Mouse (Mus musculus) retina, adult 2 months (tissue): Measurements from ENCODE around the gene Bmp2k.

Source experiments
- DNase-seq: peaks from one replicate; pipeline ENCODE4 v3.0.0-alpha.2; 2012; ENCODE audit warnings: low read depth, low spot score

Gene Bmp2k

DNA sequence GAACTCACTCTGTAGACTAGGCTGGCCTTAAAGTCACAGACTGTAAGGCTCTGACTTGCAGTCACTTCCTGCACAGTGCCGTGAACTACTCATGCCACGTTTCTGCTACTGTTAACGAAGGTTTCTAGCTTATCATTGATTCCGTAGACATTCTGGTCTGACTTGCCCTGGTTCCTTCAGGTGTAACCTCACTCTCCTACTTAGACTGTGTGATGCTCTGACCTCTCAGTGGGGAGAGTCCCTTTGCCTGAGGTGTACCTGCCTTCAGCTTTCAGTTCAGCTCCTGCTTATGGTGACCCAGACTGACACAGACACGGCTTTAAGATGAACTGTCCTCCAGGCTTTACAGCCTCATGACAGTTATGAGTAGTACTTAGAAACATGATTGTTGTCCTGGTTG, 56.7 kb downstream of the Bmp2k start:
- DNase-seq = no peak

DNA sequence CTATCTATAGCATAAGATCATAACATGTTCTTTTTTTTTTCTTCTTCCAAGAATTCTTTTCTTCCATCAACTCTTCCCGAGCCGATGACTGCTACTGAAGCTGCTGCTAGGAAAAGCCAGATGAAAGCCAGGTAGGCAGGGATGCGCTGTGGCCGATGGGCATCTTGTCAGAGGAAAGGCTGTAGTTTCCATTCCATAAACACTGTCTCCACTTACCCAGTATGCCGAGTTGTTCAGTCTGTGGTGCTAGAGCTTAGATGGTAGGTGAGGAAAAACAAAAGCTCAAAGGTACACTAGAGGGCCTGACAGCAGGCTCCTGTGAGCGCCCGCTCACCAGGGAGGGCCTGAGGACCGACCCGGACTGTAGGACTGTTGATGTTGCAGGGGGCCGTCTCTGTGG, 57.3 kb downstream of the Bmp2k start:
- no peak for DNase-seq

DNA sequence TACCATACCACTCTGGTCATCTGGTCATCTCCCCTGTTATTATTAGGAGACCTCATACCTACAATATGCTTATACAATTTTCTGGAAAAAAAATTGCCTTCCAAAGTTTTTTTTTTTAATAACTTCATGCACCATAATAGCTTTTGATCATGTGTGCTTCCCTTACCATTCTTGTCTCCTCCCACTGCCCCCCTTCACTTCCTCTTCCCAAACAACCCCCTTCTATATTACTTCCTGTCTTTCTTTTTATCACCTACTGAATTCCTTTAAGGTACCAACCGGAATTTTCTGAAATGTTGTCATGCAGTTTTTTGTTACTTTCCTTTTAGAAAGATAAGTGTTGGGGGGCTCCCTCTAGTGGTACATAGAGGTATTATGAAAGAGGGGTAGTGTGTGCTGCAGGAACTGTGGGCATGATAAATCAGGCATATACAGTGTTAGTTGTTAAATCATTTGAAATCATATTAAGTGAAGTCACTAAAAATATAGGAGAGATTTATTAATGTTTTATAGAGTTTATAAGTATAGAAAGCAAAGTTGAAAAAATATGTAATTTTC, 58.1 kb downstream of the Bmp2k start:
- DNase-seq = peak; percentile 32

DNA sequence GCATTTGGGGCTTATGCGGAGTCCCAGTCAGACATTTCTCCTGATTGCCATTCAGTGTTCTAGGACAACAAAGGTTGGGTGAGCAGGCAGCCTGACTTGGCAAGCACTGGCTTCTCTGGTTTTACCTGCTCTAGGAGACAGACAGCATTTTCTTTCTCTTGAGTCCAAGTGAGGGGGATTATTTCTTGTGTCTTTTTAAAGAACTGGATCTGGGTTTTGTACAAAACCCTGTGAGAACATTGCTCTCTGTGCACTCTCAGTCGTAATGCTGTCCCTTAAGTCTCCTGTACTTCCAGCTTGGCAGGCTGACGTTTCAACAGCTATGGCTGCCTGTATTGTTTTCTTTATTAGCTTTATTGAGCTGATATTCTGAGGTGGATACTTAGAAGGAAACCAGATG, 58.9 kb downstream of the Bmp2k start:
- DNase-seq = no peak

DNA sequence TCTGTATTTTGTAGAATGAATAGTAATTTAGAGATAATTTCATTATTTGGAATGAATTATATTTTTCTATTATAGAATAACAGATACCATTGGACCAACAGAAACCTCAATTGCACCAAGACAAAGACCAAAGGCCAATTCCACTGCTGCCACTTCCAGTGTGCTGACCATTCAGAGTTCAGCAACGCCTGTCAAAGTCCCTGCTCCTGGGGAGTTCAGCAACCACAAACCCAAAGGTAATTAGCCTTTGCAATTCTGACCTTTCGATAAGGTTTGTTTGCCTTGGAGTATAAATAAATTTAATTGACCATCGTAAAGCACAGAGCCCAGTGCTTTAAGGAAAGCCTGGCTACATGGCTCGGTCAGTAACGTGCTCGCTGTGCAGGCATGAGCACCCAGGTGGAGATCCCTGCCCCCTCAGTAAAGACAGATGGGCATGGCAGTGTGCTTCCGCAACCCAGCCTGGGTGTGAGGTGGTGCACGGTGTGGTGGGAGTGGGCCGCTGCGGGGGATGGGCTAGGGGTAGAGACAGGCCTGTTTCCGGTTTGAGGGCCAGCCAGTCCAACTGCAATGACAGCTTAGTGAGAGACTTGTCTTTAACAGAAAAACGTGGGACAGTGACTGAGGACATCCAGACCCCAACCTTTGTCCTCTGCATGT, 59.4 kb downstream of the Bmp2k start:
- no peak for DNase-seq

DNA sequence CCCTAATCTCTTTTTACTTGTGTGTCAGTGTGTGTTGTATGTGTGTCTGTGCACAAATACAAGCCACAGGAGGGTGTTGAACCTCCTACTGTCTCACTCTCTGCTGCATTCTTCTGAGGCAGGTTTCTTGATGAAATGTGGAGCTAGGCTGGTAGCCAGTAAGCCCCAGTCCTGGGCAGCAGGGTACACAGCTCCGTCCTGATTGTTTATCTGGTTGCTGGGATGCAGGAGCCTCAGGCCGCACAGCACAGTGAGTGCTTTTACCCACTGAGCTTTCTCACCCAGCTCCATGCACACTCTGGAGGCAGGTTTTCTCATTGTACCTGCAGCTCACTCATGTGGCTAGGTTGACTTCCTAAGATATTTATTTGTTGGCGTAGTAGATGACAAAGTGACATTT, 63.4 kb downstream of the Bmp2k start:
- DNase-seq = no peak

DNA sequence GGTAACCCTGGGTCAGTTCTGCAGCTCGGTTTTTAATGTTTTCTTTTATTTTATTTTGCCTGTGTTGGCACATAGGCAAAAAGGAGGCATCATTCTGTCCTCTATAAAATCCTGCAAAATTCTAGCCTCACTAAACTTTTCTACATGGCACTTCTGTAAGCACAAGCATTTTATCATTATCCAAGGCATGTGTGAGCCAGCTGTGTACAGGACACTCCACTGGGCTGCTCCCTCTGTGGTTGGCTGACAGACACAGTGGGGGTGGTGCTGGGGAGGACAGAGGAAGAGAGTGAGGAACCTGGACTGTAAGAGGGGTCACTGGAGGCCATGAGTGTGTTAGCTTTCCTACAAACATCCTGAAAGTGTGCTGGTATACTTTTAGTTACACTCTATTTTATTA, 64.6 kb downstream of the Bmp2k start:
- DNase-seq = no peak

DNA sequence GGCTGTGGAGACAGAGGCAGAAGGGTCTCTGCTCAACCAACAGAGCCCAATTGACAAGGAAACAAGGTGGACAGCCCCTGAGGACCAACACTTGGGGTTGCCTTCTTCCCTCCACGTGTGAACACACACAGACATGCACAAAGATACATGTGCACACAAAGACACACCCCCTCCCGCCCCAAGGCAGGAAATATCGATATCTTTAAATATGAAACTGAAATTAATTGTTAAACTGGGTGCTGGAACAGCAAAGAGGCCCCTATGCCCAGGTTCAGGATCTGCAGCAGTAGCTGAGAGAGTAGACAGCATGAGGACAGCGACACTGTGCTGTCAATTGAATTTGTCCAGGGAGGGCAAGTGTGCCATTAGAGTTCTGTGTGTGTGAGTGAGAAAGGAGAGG, 68.3 kb downstream of the Bmp2k start:
- no peak for DNase-seq

DNA sequence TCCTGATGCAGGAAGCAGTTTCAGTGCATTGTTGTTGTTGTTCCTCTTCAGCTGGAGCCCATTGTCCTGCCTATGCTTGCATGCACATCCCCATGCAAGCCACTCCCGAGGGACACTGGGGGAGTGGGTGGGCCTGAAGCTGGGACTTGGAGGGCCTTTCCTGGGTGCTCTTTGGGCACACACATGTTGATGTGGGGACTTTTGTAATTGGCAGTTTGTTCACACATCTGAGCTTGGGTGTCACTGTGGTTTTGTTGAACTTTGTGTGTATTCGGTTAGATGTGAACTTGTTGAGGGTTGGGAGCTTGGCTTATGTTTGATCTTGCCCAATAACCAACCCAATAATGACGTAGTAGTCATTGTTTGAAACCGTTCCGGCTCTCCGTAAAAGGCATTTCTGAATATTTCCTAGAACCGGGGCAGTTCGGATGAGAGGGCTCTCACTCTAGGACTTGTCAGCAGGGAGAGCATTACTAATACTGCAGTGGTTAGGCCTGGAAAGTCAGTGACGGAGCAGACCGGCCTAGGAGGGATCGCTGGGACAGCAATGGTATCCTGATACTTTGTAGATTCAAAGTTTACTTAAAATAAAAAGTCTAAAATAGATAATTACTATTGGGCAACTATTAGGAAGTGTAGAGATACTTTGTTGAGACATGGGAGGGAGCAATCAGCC, 78.1 kb downstream of the Bmp2k start:
- no peak for DNase-seq

DNA sequence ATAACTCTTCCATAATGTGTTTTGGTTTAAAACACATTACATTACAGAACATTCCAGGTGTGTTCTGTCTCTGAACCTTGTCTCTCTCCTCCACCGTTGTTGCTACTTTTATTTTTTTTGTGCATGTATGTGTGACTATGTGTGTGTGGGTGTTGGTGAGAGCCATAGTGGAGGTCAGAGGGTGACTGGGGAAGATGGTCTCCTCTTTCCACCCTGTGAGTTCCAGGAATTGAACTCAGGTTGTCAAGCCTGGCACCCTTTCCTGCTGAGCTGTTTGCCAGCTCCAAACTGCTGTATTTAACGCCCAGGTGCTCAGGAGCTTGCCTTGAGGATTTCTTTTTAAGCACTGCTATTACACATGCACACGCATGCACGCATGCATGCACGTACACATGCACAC, 78.7 kb downstream of the Bmp2k start:
- no peak for DNase-seq

DNA sequence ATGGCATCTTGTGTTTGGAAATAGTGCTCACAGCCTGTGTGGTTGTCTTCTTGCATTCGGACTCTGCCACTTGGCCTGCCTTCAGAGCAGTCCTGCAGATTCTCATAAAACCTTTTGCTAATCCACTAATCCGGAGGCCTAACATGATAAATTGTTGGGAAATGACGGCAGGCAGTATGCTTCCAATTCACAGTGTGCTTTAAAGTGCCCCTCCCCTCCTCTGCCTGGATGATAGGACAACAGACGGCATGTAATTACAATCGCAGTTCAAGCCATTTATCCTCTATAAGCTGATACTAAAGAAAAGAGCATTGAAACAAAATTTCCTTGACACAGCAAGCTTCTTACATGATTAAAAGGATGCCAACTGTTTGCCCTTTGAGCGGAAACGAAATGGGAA, 80.2 kb downstream of the Bmp2k start:
- DNase-seq = peak; percentile 20

DNA sequence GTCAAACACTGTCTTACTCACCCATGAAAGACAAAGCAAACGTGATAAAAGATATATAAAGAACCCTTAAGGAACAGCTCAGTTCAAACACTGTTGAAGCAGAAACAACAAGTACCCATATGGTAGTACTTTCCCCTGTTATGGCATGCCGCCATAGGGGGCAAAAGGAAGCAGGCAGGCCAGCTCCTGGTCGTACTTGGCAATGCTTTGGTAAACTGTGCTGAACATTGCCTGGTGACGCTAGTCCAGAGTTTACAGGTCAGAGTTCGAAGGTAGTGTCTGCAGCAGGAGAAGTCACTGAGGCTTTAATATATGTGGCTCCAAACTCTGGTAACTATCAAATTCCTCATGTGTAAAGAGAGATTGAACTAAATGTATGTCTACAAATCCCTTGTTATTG, 81.2 kb downstream of the Bmp2k start:
- no peak for DNase-seq

DNA sequence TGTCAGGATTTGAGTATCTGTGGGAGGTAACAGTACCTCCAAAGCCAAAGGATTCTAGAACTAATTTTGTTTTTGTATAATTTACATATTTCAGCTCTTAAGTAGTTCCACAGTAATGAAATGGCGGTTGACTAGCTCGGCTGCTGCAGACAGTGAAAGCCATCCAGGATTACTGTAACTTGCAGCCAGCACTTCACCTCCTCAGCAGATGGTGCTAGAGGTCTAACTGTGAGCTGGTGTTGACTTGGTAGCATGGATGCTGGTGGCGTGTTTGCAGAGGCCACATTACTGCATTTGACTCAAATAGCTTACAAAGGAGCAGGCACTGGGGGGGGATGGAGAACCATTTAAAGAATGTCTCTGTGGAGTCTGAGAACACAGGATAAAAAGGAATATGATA, 84.0 kb downstream of the Bmp2k start:
- DNase-seq = no peak

DNA sequence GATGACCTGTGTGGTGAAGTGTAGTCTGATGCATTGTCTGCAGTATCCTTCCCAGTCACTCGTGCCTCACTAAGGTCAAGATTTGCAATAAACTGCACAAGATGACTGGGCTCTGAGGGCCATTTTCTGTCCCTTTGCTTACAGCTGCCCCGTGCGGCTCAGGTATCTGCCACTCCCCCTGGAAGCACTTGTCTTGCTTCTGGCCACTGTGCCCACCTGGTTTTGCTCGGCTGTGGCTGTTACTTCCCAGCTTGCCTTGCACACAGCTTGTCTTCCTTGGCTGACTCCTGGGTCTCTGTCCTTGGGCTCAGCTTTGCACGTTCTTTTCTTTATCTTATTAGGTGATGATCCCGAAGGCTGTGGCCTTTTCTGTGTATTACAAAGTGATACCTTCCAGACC, 86.2 kb downstream of the Bmp2k start:
- DNase-seq = no peak

DNA sequence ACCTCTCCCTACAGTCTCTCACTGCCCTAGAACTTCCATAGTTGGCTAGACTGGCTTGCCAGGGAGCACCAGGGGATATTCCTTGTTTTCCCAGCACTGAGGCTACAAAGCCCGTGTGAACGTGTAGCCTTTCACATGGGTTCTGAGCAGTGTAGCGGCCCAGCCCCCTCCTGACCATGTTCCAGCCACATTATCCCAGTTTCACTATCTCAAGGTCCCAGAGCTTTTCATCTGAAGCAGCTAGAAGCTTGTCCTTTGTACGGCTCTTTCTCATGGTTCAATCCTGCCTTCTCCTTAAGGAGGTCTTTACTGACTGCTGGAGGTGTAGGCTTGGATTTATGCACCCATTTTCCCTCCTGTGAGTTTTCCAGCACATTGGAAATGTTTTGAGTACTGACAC, 87.1 kb downstream of the Bmp2k start:
- DNase-seq = no peak

DNA sequence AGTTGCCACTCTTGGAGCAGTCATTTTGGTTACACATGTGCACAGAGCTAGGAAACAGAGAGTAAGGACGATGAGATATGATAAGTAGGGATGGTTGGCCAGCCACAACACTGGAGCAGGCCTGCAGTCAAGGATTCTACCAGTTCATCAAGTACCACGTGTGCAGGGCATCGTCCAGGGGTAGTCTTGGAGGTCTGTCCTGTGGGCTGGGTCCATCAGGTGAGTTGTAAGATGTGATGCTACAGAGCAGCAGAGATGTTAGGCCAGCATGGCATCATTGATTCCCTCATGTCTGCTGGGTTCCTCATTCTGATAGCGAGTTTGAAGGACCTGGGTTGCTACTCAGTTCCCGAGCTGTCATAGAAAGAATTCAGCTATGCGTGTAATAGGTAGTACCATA, 87.6 kb downstream of the Bmp2k start:
- no peak for DNase-seq

DNA sequence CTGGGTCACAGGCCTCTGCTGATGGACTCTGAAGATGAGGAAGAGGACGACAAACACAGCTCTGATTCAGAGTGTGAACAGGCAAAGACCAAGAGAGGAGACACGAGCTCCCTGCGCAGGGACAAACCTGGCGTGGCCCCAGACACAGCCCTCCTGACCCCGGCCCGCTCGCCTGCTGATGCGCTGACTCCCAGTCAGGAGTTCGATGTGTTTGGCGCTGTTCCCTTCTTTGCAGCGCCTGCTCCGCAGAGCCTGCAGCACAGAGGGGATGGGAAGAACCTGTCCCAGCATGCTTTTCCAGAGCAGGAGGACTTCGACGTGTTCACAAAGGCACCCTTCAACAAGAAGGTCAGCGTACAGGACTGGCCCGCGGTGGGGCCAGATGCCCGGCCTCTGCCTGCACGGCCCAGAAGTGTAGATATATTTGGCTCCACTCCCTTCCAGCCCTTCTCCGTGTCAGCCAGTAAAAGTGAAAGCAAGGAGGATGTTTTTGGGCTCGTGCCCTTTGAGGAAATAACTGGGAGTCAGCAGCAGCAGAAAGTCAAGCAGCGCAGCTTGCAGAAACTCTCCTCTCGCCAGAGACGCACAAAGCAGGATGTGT, 89.6 kb downstream of the Bmp2k start:
- DNase-seq = no peak

DNA sequence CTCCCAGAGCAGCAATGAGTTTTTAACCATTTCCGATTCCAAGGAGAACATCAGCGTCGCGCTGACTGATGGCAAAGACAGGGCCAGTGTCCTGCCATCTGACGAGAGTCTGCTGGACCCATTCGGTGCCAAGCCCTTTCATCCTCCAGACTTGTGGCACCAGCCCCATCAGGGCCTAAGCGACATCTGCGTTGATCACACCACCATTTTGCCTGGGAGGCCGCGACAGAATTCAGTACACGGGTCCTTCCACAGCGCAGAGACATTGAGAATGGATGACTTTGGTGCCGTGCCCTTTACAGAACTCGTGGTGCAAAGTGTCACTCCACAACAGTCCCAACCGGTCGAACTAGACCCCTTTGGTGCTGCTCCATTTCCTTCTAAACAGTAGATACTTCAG, 90.3 kb downstream of the Bmp2k start:
- no peak for DNase-seq

DNA sequence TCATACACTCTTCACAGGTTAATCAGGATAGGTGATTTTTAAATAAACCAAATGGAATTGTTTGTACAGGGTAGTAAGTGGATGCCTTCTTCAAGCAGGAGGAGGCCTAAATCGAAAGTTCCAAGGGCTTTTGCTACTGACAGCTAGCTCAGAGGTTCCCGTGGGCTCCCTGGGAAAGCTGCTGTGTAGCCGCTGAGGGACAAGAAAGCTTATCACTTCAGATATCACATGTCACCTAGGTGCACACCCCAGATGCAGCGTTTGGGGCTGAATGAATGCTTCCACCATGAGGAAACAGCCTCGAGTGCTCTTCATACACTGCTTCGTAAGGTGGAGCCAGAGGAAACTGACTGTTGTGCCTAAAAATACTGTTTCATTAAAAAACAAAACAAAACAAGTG, 90.7 kb downstream of the Bmp2k start:
- DNase-seq = no peak

DNA sequence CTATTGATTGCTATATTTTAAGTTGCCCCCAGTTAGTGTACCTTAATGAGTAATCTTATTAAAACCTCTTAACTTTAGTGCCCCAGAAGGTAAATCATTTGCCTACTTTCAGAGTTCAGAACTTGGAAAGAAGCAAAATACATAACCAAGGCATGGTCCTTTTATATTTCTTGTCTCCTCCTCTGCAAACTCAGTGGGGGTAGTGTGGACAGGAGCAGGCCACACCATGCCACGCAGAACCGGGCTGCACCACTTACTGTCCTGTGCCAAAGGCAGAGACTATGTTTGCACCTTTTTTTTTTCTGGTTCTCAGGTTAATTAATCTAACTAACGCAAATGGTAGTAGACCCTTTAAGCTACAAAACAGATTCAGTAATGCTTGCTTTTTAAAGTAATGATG, 91.9 kb downstream of the Bmp2k start:
- DNase-seq = no peak

DNA sequence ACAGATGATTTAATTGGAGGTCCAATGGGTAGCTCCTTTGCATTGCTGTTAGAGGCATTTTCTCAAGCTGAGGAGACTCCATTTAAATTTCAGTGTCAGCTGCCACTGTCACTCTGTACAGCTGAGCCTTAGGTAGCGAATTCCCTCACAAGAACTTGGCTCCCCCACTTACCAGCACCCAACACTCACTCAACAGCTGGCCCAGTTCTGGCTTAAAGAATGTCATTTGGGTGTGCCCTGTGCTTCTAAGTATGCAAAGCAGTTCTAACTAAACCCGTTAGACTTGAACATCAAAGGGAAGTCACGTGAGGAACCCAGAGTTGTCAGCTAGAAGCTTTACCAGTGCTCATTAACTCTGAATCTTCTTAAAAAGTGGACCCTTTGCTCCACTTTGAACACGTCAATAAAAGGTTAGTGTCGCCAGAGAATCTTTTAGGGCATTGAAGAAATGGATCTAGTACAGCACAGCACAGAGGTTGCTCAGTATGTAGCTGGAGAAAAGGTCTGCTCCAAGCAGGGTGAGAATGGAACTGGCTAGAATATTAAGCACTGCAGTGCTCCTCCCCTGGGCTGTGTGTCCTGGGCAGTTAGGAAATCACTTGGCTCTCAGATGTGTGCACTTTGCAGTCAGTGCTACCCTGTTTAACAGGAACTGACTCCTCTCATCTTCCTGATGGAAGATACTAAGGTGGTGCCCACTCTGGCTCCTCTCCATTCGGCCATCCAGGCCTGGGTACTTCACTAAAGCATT, 92.7 kb downstream of the Bmp2k start:
- no peak for DNase-seq

DNA sequence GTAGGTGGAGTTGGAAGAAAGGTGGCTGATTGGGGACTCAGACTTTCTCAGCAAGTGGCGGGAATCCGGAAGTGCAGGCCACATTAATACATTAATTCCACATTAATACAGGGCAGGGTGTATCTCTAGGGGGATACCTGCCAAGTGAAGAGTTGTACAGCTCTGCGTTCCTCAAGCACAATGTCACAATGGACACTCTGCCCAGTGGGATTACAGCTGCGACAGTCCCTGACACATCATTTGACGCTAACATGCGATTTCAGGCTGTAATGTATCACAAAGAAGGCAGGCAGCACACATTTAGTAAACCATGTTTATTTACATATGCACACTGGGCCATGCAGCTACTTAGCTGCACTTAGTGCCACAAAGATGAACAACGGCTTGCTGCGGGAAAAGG, 95.5 kb downstream of the Bmp2k start:
- DNase-seq = no peak
